Mouse (Mus musculus): ENCODE data around the gene Txnrd1.

Gene Txnrd1

GRCm38 (mm10) chr10:82899810-82900421, 66.2 kb downstream of the Txnrd1 start:
- H3K4me3 ChIP-seq (replicated peaks; ENCODE audit: low read length): peak overlapping the region; percentile 43
- H3K36me3 ChIP-seq (ENCODE audit: insufficient read depth, low read length): peaks cover 33% of the 10 kb centered on the region
- TF ChIP-seq NANOG (IDR thresholded peaks at IDR 0.05; ENCODE audit: borderline replicate concordance, low read length) (no peak), POU5F1 (IDR thresholded peaks at IDR 0.05; ENCODE audit: borderline replicate concordance, low read length) (no peak), CTCF (conservative IDR thresholded peaks at IDR 0.05; ENCODE audit: low read length) (no peak)
- H3K9me3 ChIP-seq (ENCODE audit: low read length): no peaks in the 10 kb centered on the region
- 0 out of 2 replicates have a peak, but pooled peaks cover 1% of the 10 kb centered on the region for H3K27me3 ChIP-seq (ENCODE audit: insufficient read depth, low read length)
- H3K4me1 ChIP-seq (replicated peaks; ENCODE audit: low read depth, low read length): peaks cover 48% of the 10 kb centered on the region

DNA sequence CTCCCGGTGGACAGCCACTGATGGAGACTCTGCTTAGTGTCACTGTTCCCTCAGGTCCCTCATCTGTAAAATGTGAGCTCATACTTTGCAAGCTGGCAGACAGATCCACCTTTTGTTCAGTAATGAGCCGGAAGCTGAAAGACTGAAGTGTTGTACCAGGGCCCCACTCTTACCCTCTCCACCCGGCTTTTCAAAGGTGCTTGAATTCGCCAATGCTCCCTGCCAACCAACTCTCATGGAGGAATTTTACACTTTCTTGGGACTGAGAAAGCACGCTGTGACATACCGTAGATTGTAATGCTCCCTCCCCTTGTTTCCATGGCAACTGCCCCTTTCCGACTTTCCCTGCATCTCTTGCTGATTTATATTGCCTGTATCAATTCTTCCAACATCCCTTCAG, 66.8 kb downstream of the Txnrd1 start:
- H3K36me3 ChIP-seq (ENCODE audit: insufficient read depth, low read length): peaks cover 27% of the 10 kb centered on the region
- H3K9me3 ChIP-seq (ENCODE audit: low read length): no peaks in the 10 kb centered on the region
- peaks cover 48% of the 10 kb centered on the region for H3K4me1 ChIP-seq (replicated peaks; ENCODE audit: low read depth, low read length)
- 0 out of 2 replicates have a peak, but pooled peaks cover 3% of the 10 kb centered on the region for H3K27me3 ChIP-seq (ENCODE audit: insufficient read depth, low read length)
- H3K4me3 ChIP-seq (replicated peaks; ENCODE audit: low read length): peak overlapping the region; percentile 43
- TF ChIP-seq CTCF (conservative IDR thresholded peaks at IDR 0.05; ENCODE audit: low read length) (no peak), NANOG (IDR thresholded peaks at IDR 0.05; ENCODE audit: borderline replicate concordance, low read length) (no peak), POU5F1 (IDR thresholded peaks at IDR 0.05; ENCODE audit: borderline replicate concordance, low read length) (no peak)

DNA sequence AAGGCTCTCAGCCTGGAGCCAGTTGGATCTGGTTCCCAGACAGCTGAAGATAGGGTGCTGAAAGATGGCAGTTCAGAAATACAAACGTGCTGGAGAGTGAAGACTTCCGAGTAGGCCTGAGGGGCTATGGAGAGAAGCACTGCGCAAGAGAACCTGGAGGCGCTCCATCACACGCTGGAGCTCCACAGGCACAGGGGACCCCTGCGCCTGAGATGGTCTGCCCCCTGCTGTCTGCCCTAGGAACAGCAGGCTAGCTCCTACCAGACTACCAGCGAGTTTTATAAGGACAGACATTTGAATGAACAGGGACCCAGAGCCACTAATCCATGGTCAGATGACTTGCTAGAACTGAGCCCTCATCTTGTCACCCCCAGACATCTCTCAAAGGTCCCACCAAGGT, 67.7 kb downstream of the Txnrd1 start:
- 0 out of 2 replicates have a peak, but pooled peaks cover 3% of the 10 kb centered on the region for H3K27me3 ChIP-seq (ENCODE audit: insufficient read depth, low read length)
- H3K36me3 ChIP-seq (ENCODE audit: insufficient read depth, low read length): peaks cover 18% of the 10 kb centered on the region
- TF ChIP-seq CTCF (conservative IDR thresholded peaks at IDR 0.05; ENCODE audit: low read length): peak; percentile 93
- no peak for TF ChIP-seq POU5F1 (IDR thresholded peaks at IDR 0.05; ENCODE audit: borderline replicate concordance, low read length)
- TF ChIP-seq NANOG (IDR thresholded peaks at IDR 0.05; ENCODE audit: borderline replicate concordance, low read length): 0 out of 2 replicates have a peak, but pooled peaks have one; percentile 6
- H3K9me3 ChIP-seq (ENCODE audit: low read length): no peaks in the 10 kb centered on the region
- H3K4me3 ChIP-seq (replicated peaks; ENCODE audit: low read length): no peak overlapping the region
- H3K4me1 ChIP-seq (replicated peaks; ENCODE audit: low read depth, low read length): peaks cover 47% of the 10 kb centered on the region

GRCm38 (mm10) chr10:82908526-82908925, 74.8 kb downstream of the Txnrd1 start:
- Histone ChIP-seq H3K27me3 (ENCODE audit: insufficient read depth, low read length) (0 out of 2 replicates have a peak, but pooled peaks cover 3% of the 10 kb centered on the region), H3K9me3 (ENCODE audit: low read length) (no peaks in the 10 kb centered on the region), H3K4me3 (replicated peaks; ENCODE audit: low read length) (no peak overlapping the region), H3K36me3 (ENCODE audit: insufficient read depth, low read length) (no peaks in the 10 kb centered on the region), H3K4me1 (replicated peaks; ENCODE audit: low read depth, low read length) (peaks cover 5% of the 10 kb centered on the region)
- no peak for TF ChIP-seq CTCF (conservative IDR thresholded peaks at IDR 0.05; ENCODE audit: low read length)
- no peak for TF ChIP-seq NANOG (IDR thresholded peaks at IDR 0.05; ENCODE audit: borderline replicate concordance, low read length)
- TF ChIP-seq POU5F1 (IDR thresholded peaks at IDR 0.05; ENCODE audit: borderline replicate concordance, low read length): no peak

GRCm38 (mm10) chr10:82909382-82909781, 75.6 kb downstream of the Txnrd1 start:
- no peak overlapping the region for H3K4me3 ChIP-seq (replicated peaks; ENCODE audit: low read length)
- no peaks in the 10 kb centered on the region for H3K9me3 ChIP-seq (ENCODE audit: low read length)
- TF ChIP-seq CTCF (conservative IDR thresholded peaks at IDR 0.05; ENCODE audit: low read length) (peak; percentile 85), POU5F1 (IDR thresholded peaks at IDR 0.05; ENCODE audit: borderline replicate concordance, low read length) (no peak)
- peaks cover 5% of the 10 kb centered on the region for H3K4me1 ChIP-seq (replicated peaks; ENCODE audit: low read depth, low read length)
- H3K27me3 ChIP-seq (ENCODE audit: insufficient read depth, low read length): 0 out of 2 replicates have a peak, but pooled peaks cover 3% of the 10 kb centered on the region
- H3K36me3 ChIP-seq (ENCODE audit: insufficient read depth, low read length): no peaks in the 10 kb centered on the region

DNA sequence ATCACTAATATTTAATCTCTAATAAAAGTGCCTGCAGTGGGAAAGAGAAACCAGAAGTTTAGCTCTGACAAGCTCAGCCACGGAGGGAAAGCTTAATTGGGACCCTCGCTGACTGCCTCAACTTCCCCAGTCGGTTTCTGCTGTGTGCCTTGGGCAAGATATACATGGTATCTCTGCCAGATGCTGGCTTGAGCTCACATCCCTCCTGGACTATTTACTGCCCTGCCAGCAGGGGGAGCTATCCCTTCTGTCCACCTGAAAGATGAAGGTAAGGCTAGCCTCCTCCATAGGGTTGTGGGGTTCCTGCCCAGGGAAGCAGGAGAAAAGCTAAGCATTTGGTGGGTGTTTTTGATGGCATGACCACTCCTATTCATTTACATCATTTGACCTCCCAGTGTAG, 76.4 kb downstream of the Txnrd1 start:
- TF ChIP-seq CTCF (conservative IDR thresholded peaks at IDR 0.05; ENCODE audit: low read length) (peak; percentile 50), NANOG (IDR thresholded peaks at IDR 0.05; ENCODE audit: borderline replicate concordance, low read length) (no peak)

DNA sequence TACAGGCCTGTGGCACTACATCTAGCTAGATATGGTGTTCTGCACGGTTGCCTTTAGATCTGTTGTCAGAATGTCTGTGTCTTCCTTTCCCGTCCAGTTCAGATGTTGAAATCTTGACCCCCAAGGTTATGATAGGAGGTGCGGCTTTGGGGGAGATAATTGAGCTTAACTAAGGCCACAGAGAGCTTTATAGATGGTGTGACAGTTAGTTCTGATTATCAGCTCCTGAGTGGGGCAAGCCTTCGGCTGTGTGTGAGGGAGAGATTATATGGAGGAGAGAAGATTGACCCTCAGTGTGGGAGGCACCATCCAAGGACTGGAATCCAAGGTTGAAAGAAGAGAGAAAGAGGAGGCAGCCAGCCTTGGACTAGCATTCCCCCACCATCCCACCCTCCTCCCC, 79.5 kb downstream of the Txnrd1 start:
- Histone ChIP-seq H3K36me3 (ENCODE audit: insufficient read depth, low read length) (no peaks in the 10 kb centered on the region), H3K9me3 (ENCODE audit: low read length) (no peaks in the 10 kb centered on the region), H3K27me3 (ENCODE audit: insufficient read depth, low read length) (no peaks in the 10 kb centered on the region; the same call in 1 of the 2 replicates), H3K4me3 (replicated peaks; ENCODE audit: low read length) (no peak overlapping the region), H3K4me1 (replicated peaks; ENCODE audit: low read depth, low read length) (peaks cover 5% of the 10 kb centered on the region)
- TF ChIP-seq POU5F1 (IDR thresholded peaks at IDR 0.05; ENCODE audit: borderline replicate concordance, low read length) (no peak), CTCF (conservative IDR thresholded peaks at IDR 0.05; ENCODE audit: low read length) (no peak), NANOG (IDR thresholded peaks at IDR 0.05; ENCODE audit: borderline replicate concordance, low read length) (no peak)

More for the DNA sequence above, 76.4 kb downstream of the Txnrd1 start:
- H3K9me3 ChIP-seq (ENCODE audit: low read length): no peaks in the 10 kb centered on the region
- H3K4me1 ChIP-seq (replicated peaks; ENCODE audit: low read depth, low read length): peaks cover 5% of the 10 kb centered on the region
- no peaks in the 10 kb centered on the region for H3K27me3 ChIP-seq (ENCODE audit: insufficient read depth, low read length)
- no peaks in the 10 kb centered on the region for H3K36me3 ChIP-seq (ENCODE audit: insufficient read depth, low read length)
- no peak overlapping the region for H3K4me3 ChIP-seq (replicated peaks; ENCODE audit: low read length)

GRCm38 (mm10) chr10:82913772-82914171, 80.0 kb downstream of the Txnrd1 start:
- Histone ChIP-seq H3K9me3 (ENCODE audit: low read length) (no peaks in the 10 kb centered on the region), H3K36me3 (ENCODE audit: insufficient read depth, low read length) (no peaks in the 10 kb centered on the region), H3K4me3 (replicated peaks; ENCODE audit: low read length) (no peak overlapping the region), H3K4me1 (replicated peaks; ENCODE audit: low read depth, low read length) (peaks cover 5% of the 10 kb centered on the region), H3K27me3 (ENCODE audit: insufficient read depth, low read length) (no peaks in the 10 kb centered on the region; the same call in 1 of the 2 replicates)
- no peak for TF ChIP-seq NANOG (IDR thresholded peaks at IDR 0.05; ENCODE audit: borderline replicate concordance, low read length)
- TF ChIP-seq POU5F1 (IDR thresholded peaks at IDR 0.05; ENCODE audit: borderline replicate concordance, low read length): no peak
- no peak for TF ChIP-seq CTCF (conservative IDR thresholded peaks at IDR 0.05; ENCODE audit: low read length)

- no peaks in the 10 kb centered on the region for H3K9me3 ChIP-seq (ENCODE audit: low read length)
- H3K27me3 ChIP-seq (ENCODE audit: insufficient read depth, low read length): peaks cover 3% of the 10 kb centered on the region; the same call in 1 of the 2 replicates
- no peaks in the 10 kb centered on the region; the same call in 1 of the 2 replicates for H3K4me1 ChIP-seq (replicated peaks; ENCODE audit: low read depth, low read length)
- TF ChIP-seq POU5F1 (IDR thresholded peaks at IDR 0.05; ENCODE audit: borderline replicate concordance, low read length) (no peak), NANOG (IDR thresholded peaks at IDR 0.05; ENCODE audit: borderline replicate concordance, low read length) (no peak), CTCF (conservative IDR thresholded peaks at IDR 0.05; ENCODE audit: low read length) (no peak)
- H3K4me3 ChIP-seq (replicated peaks; ENCODE audit: low read length): no peak overlapping the region
- H3K36me3 ChIP-seq (ENCODE audit: insufficient read depth, low read length): no peaks in the 10 kb centered on the region
Measured at GRCm38 (mm10) chr10:82918675-82919074, 84.9 kb downstream of the Txnrd1 start.
